In genomic region chr2:75998692-75999091, GRCm38 (mm10) we compare ENCODE assay signal across 10 mouse cellular contexts. TPM values are rescaled to one million over a fixed set of nuclear protein-coding genes. Genes with fewer than 3 reads are reported as not detected.
DNase-seq lines count a peak whose midpoint lies in the region; TF ChIP-seq lines count a peak whose summit lies in the region.
"Had no signal": no experiment of that assay in that cellular context is flagged by ENCODE, and none has a peak within 500 bp of the region (broad histone marks: within the 10 kb centered on the region; RNA-seq: fewer than 3 reads in every experiment).

No protein-coding gene starts in this region.

- no peak for TF ChIP-seq POLR2A in cerebellum, adult 2 months (IDR thresholded peaks at IDR 0.05; ENCODE audit: borderline replicate concordance, insufficient read depth, low read length)

- peak; percentile 73 for DNase-seq in left cerebral cortex, postnatal 4 days
- no peak for DNase-seq in left cerebral cortex, postnatal 10 days (ENCODE audit: extremely low spot score in 1 of 2, low spot score in 2 of 2)
- peak; percentile 42 to 69 for DNase-seq in cerebellum, adult 2 months
- DNase-seq in embryo, embryonic 9.5 days (ENCODE audit: extremely low spot score) = peak; percentile 33
- DNase-seq in layer of hippocampus, adult 2 months (ENCODE audit: low spot score in 2 of 2) = peak; percentile 56 to 74
- DNase-seq in adrenal gland, postnatal 25 days = no peak
- no peak for DNase-seq in spleen, adult 12 weeks (ENCODE audit: low spot score)
- no peak for DNase-seq in urinary bladder, adult 18-20 months (ENCODE audit: low spot score in 2 of 2)
- DNase-seq: adrenal gland, postnatal 10 days; thymus, postnatal 25 days had no signal

- H3K4me1 ChIP-seq in cerebellum, adult 2 months (ENCODE audit: control insufficient read depth, insufficient read depth, low read length) = peaks cover 8% of the 10 kb centered on the region

- WGBS in cerebellum, adult 2 months = 8% methylated on average over 8 of the region's 8 CpGs

- TF ChIP-seq CTCF in cerebellum, adult 2 months (IDR thresholded peaks at IDR 0.05; ENCODE audit: borderline replicate concordance, insufficient read depth, low read depth, low read length) = no peak
- no peak for TF ChIP-seq CTCF in layer of hippocampus, adult 2 months (conservative IDR thresholded peaks at IDR 0.05)

- H3K27ac ChIP-seq in cerebellum, adult 2 months (ENCODE audit: insufficient read depth, low read length) = no peak overlapping the region
- H3K27ac ChIP-seq in layer of hippocampus, adult 2 months = peak overlapping the region; percentile 46; the same call in 1 of the 2 replicates

- intact Hi-C loops in left cerebral cortex, postnatal 4 days (cut with DNase I) = no loop called here
- intact Hi-C loops in left cerebral cortex, postnatal 10 days (cut with DNase I) = no loop called here

- H3K4me3 ChIP-seq in cerebellum, adult 2 months (replicated peaks; ENCODE audit: insufficient read depth, low read depth, low read length) = no peak overlapping the region
- no peak overlapping the region for H3K4me3 ChIP-seq in layer of hippocampus, adult 2 months

- H3K27me3 ChIP-seq in cerebellum, adult 2 months (ENCODE audit: control insufficient read depth, insufficient read depth, low read length) = no peaks in the 10 kb centered on the region

RNA-seq across cellular contexts. Expression of gene Ttc30a1, which starts 16.9 kb away (rescaled TPM):
- total RNA-seq in left cerebral cortex, postnatal 4 days (2021) = 1 to 10 TPM; 3.7 to 4.4 TPM
- total RNA-seq in left cerebral cortex, postnatal 10 days (2021) = 1 to 10 TPM; 2.9 to 3.9 TPM
- polyA plus RNA-seq in cerebellum, adult 2 months (2012; rRNA removed) = 3.3 and 4.1 TPM in 2 replicates
- 1 to 10 TPM; 3.3 to 3.7 TPM for total RNA-seq in layer of hippocampus, adult 2 months (2021)
- total RNA-seq in adrenal gland, postnatal 25 days (2021) = 4.0 and 4.3 TPM in 2 replicates

RNA-seq across cellular contexts. Expression of gene Ttc30a2, which starts 20.7 kb away (rescaled TPM):
- total RNA-seq in left cerebral cortex, postnatal 4 days (2021) = under 1 TPM; 0.66 to 0.81 TPM
- under 1 TPM; 0.15 to 0.63 TPM for total RNA-seq in left cerebral cortex, postnatal 10 days (2021)
- 0.18 and 0.21 TPM in 2 replicates for polyA plus RNA-seq in cerebellum, adult 2 months (2012; rRNA removed)
- under 1 TPM; 0.20 to 0.52 TPM for total RNA-seq in layer of hippocampus, adult 2 months (2021)
- 0.52 and 0.79 TPM in 2 replicates for total RNA-seq in adrenal gland, postnatal 25 days (2021)

Comparison
In these comparisons a context has a peak if more than half of its experiments do, and no peak if none do; other contexts are left out.
1. DNase-seq: peak in left cerebral cortex, postnatal 4 days (single experiment), cerebellum, adult 2 months (2 of 2), embryo, embryonic 9.5 days (single experiment) and layer of hippocampus, adult 2 months (2 of 2); none in left cerebral cortex, postnatal 10 days (0 of 2), adrenal gland, postnatal 25 days (single experiment), spleen, adult 12 weeks (single experiment) and urinary bladder, adult 18-20 months (0 of 2).